Mouse (Mus musculus) embryonic facial prominence, embryonic 12.5 days (tissue): Measurements from ENCODE around the gene Nhlrc3. TPM values are rescaled to one million over a fixed set of nuclear protein-coding genes. Genes with fewer than 3 reads are reported as not detected.

Experiments
- ATAC-seq: fragments of 200-750 bp; cut with Nextera tagmentation; 2 replicates; pipeline ENCODE4 v1.8.0; 2017; ENCODE audit not compliant: insufficient number of reproducible peaks, insufficient read depth, low FRiP score, low TSS enrichment
- H3K27ac ChIP-seq: fragments of 300-500 bp; sonication (generic); 2 replicates; pipeline ENCODE4 v1.5.1; 2016; ENCODE audit warnings: mild to moderate bottlenecking
- H3K27me3 ChIP-seq: fragments of 300-500 bp; sonication (generic); 2 replicates; pipeline ENCODE4 v1.6.1; 2016; ENCODE audit warnings: mild to moderate bottlenecking, moderate library complexity
- H3K36me3 ChIP-seq: fragments of 300-500 bp; sonication (generic); 2 replicates; pipeline ENCODE4 v1.6.1; 2016; ENCODE audit warnings: mild to moderate bottlenecking
- H3K4me1 ChIP-seq: fragments of 300-500 bp; sonication (generic); 2 replicates; pipeline ENCODE4 v1.6.1; 2016
- H3K4me2 ChIP-seq: fragments of 300-500 bp; sonication (generic); replicated peaks from 2 replicates; pipeline ENCODE4 v1.6.1; 2016; ENCODE audit warnings: mild to moderate bottlenecking, moderate library complexity
- H3K4me3 ChIP-seq: fragments of 300-500 bp; sonication (generic); 2 replicates; pipeline ENCODE4 v1.5.1; 2016; ENCODE audit warnings: mild to moderate bottlenecking
- H3K9ac ChIP-seq: fragments of 300-500 bp; sonication (generic); 2 replicates; pipeline ENCODE4 v1.6.1; 2016; ENCODE audit warnings: mild to moderate bottlenecking, moderate library complexity
- H3K9me3 ChIP-seq: fragments of 300-500 bp; sonication (generic); 2 replicates; pipeline ENCODE4 v1.6.1; 2016; ENCODE audit warnings: mild to moderate bottlenecking, moderate library complexity
- WGBS: fragments of 180-500 bp; shearing (Covaris S2); methylation state at CpG from one replicate; pipeline ENCODE4 v1.1.7; 2016; 5-methylcytosine and 5-hydroxymethylcytosine counted together
- polyA plus RNA-seq: library from polyadenylated mRNA; unstranded; fragments of >200 nt; fragmentation: Nextera tagmentation; extraction: Ambion mirVana; gene quantifications from 2 replicates; pipeline ENCODE4 v1.2.1, GENCODE M21; 2016

Gene Nhlrc3
- polyA plus RNA-seq, 1 experiment from 2014 or later: 13.8 TPM

DNA sequence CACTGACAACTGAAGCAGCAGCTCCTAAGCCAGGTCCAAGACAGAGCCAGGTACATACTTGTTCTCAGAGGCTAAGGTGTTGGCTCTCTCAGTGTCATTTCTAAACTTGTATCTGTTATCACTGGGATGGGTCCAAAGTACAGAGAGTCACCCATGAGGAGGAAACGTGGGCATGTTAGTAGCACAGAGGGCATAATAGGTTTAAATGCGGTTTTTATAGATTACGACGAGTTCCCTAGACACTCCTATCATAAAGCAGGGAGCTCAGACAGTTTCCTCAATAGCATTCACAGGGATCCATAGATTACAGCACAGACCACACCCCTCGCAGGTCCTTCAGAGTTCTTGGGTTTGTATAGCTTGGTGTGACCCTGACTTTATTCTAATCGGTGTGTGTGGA lies 9.1 kb downstream of the Nhlrc3 start:
- no peak overlapping the region for H3K4me3 ChIP-seq
- H3K9me3 ChIP-seq: no peaks in the 10 kb centered on the region
- WGBS: 93% methylated on average over 6 of the region's 6 CpGs
- no peaks in the 10 kb centered on the region for H3K4me1 ChIP-seq
- no peak overlapping the region for H3K9ac ChIP-seq
- H3K27ac ChIP-seq: no peak overlapping the region
- ATAC-seq: no peak
- no peak overlapping the region for H3K4me2 ChIP-seq
- no peaks in the 10 kb centered on the region for H3K27me3 ChIP-seq
- H3K36me3 ChIP-seq: peaks cover 76% of the 10 kb centered on the region

DNA sequence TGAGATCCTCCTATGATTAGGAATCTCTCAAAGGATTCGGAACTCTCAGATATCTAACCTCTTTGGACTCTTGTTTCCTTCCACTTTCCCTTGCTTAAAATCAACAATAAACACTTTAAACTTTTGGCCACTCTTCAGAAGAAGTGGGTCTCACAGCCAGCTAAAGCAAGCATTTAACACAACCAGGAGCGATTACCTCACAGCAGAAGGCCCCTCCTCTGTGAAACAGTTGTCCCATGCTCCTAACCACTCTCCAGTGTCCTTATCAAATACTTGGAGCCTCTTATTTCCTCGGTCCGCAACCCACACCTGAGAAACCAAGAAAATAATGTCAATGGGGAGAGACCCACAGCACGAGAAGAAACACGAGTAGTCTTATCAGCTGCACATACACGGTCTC lies 9.8 kb downstream of the Nhlrc3 start:
- H3K9me3 ChIP-seq: no peaks in the 10 kb centered on the region
- H3K4me3 ChIP-seq: no peak overlapping the region
- no peak for ATAC-seq
- peaks cover 72% of the 10 kb centered on the region for H3K36me3 ChIP-seq
- no peaks in the 10 kb centered on the region for H3K27me3 ChIP-seq
- H3K4me1 ChIP-seq: no peaks in the 10 kb centered on the region
- H3K9ac ChIP-seq: no peak overlapping the region
- H3K27ac ChIP-seq: no peak overlapping the region
- 92% methylated on average over 7 of the region's 7 CpGs for WGBS
- no peak overlapping the region for H3K4me2 ChIP-seq

DNA sequence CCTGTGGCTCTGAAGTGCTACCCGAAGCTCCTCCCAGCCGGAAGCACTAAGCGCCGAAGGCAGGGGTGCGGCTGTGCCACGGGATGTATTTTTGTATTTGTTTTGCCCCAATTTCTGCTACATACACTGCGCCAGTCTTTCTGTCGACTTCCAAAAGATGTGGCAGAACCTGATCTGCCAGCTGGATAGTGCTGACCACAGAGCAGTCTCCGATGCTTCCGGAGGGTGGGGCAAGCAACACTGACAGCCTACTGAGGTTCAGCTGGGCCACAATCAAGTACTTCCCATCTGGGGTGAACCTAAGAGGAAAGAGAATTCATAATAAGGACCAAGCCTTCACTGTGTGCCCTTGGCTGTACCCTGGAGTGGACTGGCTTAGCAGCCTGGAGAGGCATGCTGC lies 10.8 kb downstream of the Nhlrc3 start:
- no peak for ATAC-seq
- Histone ChIP-seq H3K4me1 (no peaks in the 10 kb centered on the region), H3K27ac (no peak overlapping the region), H3K36me3 (peaks cover 64% of the 10 kb centered on the region), H3K9me3 (no peaks in the 10 kb centered on the region), H3K4me3 (no peak overlapping the region), H3K27me3 (no peaks in the 10 kb centered on the region), H3K4me2 (no peak overlapping the region), H3K9ac (no peak overlapping the region)
- whole genome bisulfite sequencing: 86% methylated on average over 10 of the region's 10 CpGs

DNA sequence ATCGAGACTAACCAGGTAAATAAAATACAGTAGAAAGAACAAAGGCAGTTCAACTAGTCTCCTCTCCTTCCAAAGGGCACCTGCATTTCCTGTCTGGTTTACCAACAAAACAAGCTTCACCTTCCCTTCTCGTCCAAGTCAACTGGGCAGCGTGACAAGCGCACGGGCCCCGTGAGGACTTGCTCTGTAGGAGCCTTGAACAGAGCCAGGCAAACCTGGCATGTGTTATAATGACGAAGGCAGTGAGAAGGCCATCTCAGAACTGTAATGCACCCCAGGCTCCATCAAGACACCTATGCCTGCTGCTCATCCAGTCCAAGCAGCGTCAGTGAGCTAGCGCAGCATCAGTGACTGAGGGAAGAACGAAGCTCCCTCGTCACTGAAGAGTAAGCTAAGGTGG lies 12.5 kb downstream of the Nhlrc3 start:
- no peak for ATAC-seq
- no peaks in the 10 kb centered on the region for H3K4me1 ChIP-seq
- no peak overlapping the region for H3K9ac ChIP-seq
- no peak overlapping the region for H3K4me3 ChIP-seq
- WGBS: 90% methylated on average over 11 of the region's 11 CpGs
- H3K9me3 ChIP-seq: no peaks in the 10 kb centered on the region
- H3K4me2 ChIP-seq: no peak overlapping the region
- no peaks in the 10 kb centered on the region for H3K27me3 ChIP-seq
- H3K27ac ChIP-seq: no peak overlapping the region
- peaks cover 47% of the 10 kb centered on the region for H3K36me3 ChIP-seq

DNA sequence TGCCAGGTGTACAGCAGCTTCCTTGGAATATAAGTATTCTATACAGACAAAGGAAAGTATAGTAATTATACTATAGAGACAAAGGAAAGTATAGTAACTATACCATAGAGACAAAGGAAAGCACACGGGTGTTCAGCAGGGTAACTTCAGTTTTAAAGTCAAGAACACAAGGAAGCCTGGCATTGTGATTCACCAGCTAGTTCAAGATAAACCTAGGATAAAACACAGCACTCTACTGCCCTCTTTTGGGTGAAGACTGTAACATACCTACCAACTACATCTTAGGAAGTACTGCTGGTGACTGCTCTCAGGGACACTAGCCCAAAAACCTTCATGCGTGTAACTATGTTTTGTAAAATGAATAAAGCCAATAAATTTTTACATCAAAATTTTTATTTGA lies 14.9 kb downstream of the Nhlrc3 start:
- Histone ChIP-seq H3K27me3 (no peaks in the 10 kb centered on the region), H3K4me2 (no peak overlapping the region), H3K4me3 (no peak overlapping the region), H3K4me1 (no peaks in the 10 kb centered on the region), H3K27ac (no peak overlapping the region), H3K36me3 (peaks cover 24% of the 10 kb centered on the region), H3K9ac (no peak overlapping the region), H3K9me3 (no peaks in the 10 kb centered on the region)
- WGBS: 25% methylated on average over 2 of the region's 2 CpGs
- no peak for ATAC-seq

DNA sequence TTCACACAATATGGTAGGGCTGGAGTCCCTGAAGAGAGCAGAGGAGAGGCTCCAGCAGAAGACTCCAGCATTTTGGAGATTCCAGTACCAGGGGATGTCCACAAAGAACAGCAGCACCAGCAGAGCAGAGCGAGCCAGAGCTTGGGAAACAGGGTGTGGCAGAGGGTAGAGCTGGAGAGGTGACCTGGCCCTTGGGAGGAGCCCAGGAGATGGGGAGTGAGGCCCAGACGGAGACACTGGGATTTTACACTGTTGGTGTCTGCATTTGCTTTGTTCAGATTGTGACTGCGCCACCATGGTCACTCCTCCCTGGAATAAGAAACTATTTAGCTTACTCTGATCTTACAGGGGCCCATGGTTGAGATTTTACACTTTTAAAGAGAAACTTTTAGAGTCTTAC lies 16.3 kb downstream of the Nhlrc3 start:
- Histone ChIP-seq H3K9me3 (no peaks in the 10 kb centered on the region), H3K9ac (no peak overlapping the region), H3K27ac (no peak overlapping the region), H3K36me3 (peaks cover 10% of the 10 kb centered on the region), H3K4me3 (no peak overlapping the region), H3K27me3 (no peaks in the 10 kb centered on the region), H3K4me2 (no peak overlapping the region), H3K4me1 (no peaks in the 10 kb centered on the region)
- 88% methylated on average over 3 of the region's 3 CpGs for WGBS
- no peak for ATAC-seq

DNA sequence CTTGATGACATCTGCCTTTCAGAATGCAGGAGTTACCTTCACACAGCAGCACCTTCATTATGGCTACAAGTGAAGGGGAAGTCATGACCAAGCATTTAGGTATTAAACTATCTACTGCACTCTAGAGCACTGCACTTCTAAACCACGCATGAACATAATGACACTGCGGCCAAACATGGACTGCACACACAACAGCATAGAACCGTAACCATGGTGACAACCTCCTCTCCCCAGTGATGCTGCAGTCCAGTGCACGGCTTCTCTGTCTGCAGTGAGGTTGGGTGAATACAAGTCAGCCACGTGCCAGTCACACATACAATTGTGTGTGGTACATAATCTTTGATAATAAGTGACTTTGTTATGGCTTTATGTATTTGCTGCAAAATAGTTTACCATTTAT lies 17.6 kb downstream of the Nhlrc3 start:
- no peak overlapping the region for H3K4me3 ChIP-seq
- no peak for ATAC-seq
- 87% methylated on average over 5 of the region's 5 CpGs for WGBS
- H3K4me1 ChIP-seq: no peaks in the 10 kb centered on the region
- H3K27ac ChIP-seq: no peak overlapping the region
- no peaks in the 10 kb centered on the region; the same call in 1 of the 2 replicates for H3K36me3 ChIP-seq
- no peaks in the 10 kb centered on the region for H3K9me3 ChIP-seq
- H3K9ac ChIP-seq: no peak overlapping the region
- no peaks in the 10 kb centered on the region for H3K27me3 ChIP-seq
- H3K4me2 ChIP-seq: no peak overlapping the region

DNA sequence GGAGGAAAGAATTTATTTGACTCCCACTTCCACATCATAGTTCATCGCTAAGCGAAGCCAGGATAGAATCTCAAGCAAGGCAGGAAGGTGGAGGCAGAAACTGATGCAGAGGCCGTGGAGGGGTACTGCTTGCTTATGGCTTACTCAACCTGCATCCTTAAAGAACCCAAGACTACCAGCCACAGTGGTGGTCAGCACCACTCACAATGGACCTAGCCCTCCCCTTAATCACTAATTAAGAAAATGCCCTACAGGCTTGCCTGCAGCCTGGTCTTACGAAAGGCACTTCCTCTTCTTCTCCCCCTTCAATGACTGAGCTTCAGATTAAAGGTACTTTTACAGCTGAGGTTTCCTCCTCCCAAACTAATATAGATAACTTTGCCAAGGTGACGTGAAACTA lies 26.6 kb downstream of the Nhlrc3 start:
- H3K27me3 ChIP-seq: no peaks in the 10 kb centered on the region
- H3K9me3 ChIP-seq: no peaks in the 10 kb centered on the region
- H3K4me1 ChIP-seq: no peaks in the 10 kb centered on the region
- 69% methylated on average over 5 of the region's 5 CpGs for WGBS
- no peak overlapping the region for H3K9ac ChIP-seq
- H3K4me2 ChIP-seq: no peak overlapping the region
- no peaks in the 10 kb centered on the region for H3K36me3 ChIP-seq
- no peak overlapping the region for H3K4me3 ChIP-seq
- no peak for ATAC-seq
- H3K27ac ChIP-seq: no peak overlapping the region

DNA sequence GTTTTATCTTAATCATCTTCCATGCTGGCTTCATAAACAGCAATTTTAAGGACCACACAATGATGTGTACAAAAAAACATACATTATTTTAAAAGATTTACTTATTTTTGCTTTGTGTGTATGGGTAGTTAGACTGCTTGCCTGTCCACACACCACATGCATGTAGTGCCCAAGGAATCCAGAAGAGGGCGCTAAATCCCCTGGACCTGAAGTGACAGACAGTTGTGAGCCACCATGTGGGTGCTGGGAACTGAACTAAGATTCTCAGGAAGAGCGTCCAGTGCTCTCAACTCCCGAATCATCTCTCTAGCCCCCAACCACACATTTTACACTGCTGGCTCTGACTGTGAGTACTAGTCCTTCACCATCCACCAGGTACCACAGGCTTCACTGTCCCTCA lies 28.5 kb downstream of the Nhlrc3 start:
- WGBS: 78% methylated on average over 3 of the region's 3 CpGs
- no peaks in the 10 kb centered on the region for H3K9me3 ChIP-seq
- no peaks in the 10 kb centered on the region for H3K36me3 ChIP-seq
- no peak for ATAC-seq
- H3K4me2 ChIP-seq: no peak overlapping the region
- no peak overlapping the region for H3K4me3 ChIP-seq
- no peak overlapping the region for H3K27ac ChIP-seq
- no peaks in the 10 kb centered on the region for H3K4me1 ChIP-seq
- no peak overlapping the region for H3K9ac ChIP-seq
- no peaks in the 10 kb centered on the region for H3K27me3 ChIP-seq

DNA sequence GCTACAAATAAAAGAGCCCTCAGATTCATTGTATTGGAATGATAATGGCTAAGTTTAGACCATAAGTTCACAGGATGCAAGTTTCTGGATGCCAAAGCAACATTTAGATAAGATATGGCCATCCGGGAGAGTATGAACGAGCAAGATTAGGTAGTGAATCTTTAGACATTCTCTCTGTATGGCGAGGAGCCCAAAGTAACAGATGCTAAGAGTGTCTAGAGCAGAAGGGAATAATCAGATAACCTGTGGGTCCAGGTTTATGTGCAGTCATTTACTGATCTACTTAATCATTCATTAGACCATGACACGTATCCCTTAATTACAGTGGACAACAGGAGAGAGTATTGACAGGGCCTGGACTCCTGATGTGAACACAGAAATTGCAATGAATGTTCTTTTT lies 39.6 kb downstream of the Nhlrc3 start:
- H3K27ac ChIP-seq: no peak overlapping the region
- 85% methylated on average over 4 of the region's 4 CpGs for WGBS
- no peak overlapping the region for H3K9ac ChIP-seq

DNA sequence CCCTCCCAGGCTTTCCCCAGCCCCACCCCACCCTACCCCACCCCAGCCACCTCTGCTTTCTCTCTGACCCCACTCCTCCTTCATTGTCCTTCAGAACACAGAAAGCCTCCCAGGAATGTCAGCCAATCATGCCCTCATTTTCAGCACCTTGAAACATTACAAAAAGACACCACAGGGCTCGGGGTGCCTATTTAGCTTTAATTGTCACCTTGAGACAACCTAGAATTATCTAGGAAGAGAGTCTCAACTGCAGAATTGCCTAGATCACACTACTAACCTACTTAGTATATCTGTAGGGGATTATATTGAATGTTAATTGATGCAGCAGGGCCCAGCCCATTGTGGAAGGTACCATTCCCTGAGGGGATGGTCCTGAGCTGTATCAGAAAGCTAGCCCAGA lies 40.4 kb downstream of the Nhlrc3 start:
- Histone ChIP-seq H3K27me3 (no peaks in the 10 kb centered on the region), H3K9ac (no peak overlapping the region), H3K27ac (no peak overlapping the region), H3K4me1 (no peaks in the 10 kb centered on the region), H3K36me3 (no peaks in the 10 kb centered on the region), H3K4me2 (no peak overlapping the region), H3K4me3 (no peak overlapping the region), H3K9me3 (no peaks in the 10 kb centered on the region)
- WGBS: 43% methylated on average over 1 of the region's 1 CpGs
- no peak for ATAC-seq

More for the DNA sequence above, 39.6 kb downstream of the Nhlrc3 start:
- H3K4me1 ChIP-seq: no peaks in the 10 kb centered on the region
- no peak for ATAC-seq
- H3K27me3 ChIP-seq: no peaks in the 10 kb centered on the region
- no peaks in the 10 kb centered on the region for H3K36me3 ChIP-seq
- H3K4me2 ChIP-seq: no peak overlapping the region
- no peaks in the 10 kb centered on the region for H3K9me3 ChIP-seq
- no peak overlapping the region for H3K4me3 ChIP-seq

DNA sequence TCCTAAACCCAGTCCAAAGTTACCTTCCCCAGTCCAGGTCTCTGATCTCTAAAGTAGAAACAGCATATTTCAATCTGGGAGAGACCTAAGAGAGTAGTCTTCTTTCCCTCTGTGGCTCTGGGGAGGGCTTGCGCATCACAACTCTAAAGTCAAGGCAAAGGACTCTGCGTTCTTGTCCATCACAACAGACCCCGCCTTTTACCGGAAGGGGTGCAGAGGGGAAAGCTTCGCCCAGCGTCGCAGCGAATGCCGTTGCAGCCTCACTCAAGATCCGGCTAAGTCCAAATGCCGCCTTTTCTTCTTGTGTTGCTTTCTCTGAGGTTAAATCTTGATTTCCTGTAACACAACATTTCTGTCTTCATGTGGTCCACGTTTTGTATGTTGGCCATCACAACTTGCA lies 41.5 kb downstream of the Nhlrc3 start:
- no peaks in the 10 kb centered on the region for H3K9me3 ChIP-seq
- no peaks in the 10 kb centered on the region for H3K27me3 ChIP-seq
- WGBS: 89% methylated on average over 12 of the region's 12 CpGs
- no peak for ATAC-seq
- H3K4me1 ChIP-seq: no peaks in the 10 kb centered on the region
- H3K4me3 ChIP-seq: no peak overlapping the region
- H3K36me3 ChIP-seq: no peaks in the 10 kb centered on the region
- no peak overlapping the region for H3K9ac ChIP-seq
- H3K4me2 ChIP-seq: no peak overlapping the region
- no peak overlapping the region for H3K27ac ChIP-seq

DNA sequence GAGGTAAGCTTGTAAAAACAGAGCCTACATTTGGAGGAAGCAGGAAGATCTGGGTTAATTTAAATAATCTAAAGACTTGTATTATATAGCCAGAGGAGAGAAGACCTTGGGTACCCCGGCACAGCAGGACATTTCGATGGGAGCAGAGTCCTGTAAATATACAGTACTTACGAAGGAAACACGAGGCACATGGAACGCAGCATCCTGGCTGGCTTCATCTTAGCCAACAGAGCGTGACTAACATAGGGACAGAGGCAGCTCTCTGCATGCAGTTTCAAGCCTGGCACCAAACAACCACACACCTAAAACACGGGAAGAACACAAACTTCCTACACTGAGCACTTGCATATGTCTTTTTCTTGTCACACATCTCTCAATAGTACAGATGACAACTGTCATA lies 45.4 kb downstream of the Nhlrc3 start:
- Histone ChIP-seq H3K4me1 (no peaks in the 10 kb centered on the region), H3K9ac (no peak overlapping the region), H3K4me3 (no peak overlapping the region), H3K27ac (no peak overlapping the region), H3K36me3 (no peaks in the 10 kb centered on the region), H3K27me3 (no peaks in the 10 kb centered on the region), H3K4me2 (no peak overlapping the region), H3K9me3 (no peaks in the 10 kb centered on the region)
- ATAC-seq: no peak
- 75% methylated on average over 7 of the region's 7 CpGs for WGBS
